Comparison of ENCODE assay signal across 9 mouse cellular contexts in the genomic region with DNA sequence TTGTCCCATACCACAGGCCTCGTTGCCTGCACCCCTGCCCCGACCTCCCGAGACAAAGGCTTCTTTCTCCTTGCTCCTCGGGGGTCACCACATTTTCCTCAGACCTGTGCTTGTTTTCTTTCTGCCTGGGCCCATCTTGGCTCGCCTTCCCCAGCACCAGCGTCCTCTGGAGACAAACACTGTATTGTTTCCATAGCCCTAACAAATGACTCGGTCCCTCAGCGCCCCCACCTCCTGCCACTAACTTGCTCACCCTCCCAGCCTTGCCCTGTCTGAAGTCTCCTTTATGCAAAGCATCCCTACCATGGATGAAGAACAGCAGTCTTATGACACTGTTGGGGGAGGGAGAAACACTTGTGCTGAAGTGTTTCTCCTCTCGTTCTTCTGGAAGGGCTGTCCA.
DNase-seq lines count a peak whose midpoint lies in the region; ATAC-seq lines count a peak whose summit lies in the region.
"Had no signal": no experiment of that assay in that cellular context is flagged by ENCODE, and none has a peak within 500 bp of the region (broad histone marks: within the 10 kb centered on the region; RNA-seq: fewer than 3 reads in every experiment).

No protein-coding gene starts in this region.

- H3K27me3 ChIP-seq in hindbrain, embryonic 10.5 days (ENCODE audit: insufficient read depth, poor library complexity, severe bottlenecking) = peaks cover 32% of the 10 kb centered on the region
- no peaks in the 10 kb centered on the region for H3K27me3 ChIP-seq in hindbrain, embryonic 16.5 days (replicated peaks; ENCODE audit: control insufficient read depth, insufficient read depth, low read length)
- no peaks in the 10 kb centered on the region for H3K27me3 ChIP-seq in forebrain, embryonic 15.5 days
- peaks cover 82% of the 10 kb centered on the region for H3K27me3 ChIP-seq in midbrain, embryonic 12.5 days

- no peak for ATAC-seq in hindbrain, embryonic 16.5 days
- no peak for ATAC-seq in forebrain, embryonic 15.5 days (replicated peaks)
- no peak for ATAC-seq in midbrain, embryonic 12.5 days (ENCODE audit: low FRiP score, low read depth)

- H3K9ac ChIP-seq in hindbrain, embryonic 16.5 days (ENCODE audit: low read depth, low read length) = no peak overlapping the region
- no peak overlapping the region for H3K9ac ChIP-seq in forebrain, embryonic 15.5 days (replicated peaks)
- H3K9ac ChIP-seq in midbrain, embryonic 12.5 days (replicated peaks) = no peak overlapping the region

- peak overlapping the region; percentile 11; the same call in 1 of the 2 replicates for H3K4me3 ChIP-seq in hindbrain, embryonic 10.5 days
- no peak overlapping the region for H3K4me3 ChIP-seq in hindbrain, embryonic 16.5 days (ENCODE audit: low read length)
- H3K4me3 ChIP-seq in forebrain, embryonic 15.5 days = no peak overlapping the region
- no peak overlapping the region for H3K4me3 ChIP-seq in midbrain, embryonic 12.5 days

- H3K9me3 ChIP-seq in hindbrain, embryonic 10.5 days = no peaks in the 10 kb centered on the region
- no peaks in the 10 kb centered on the region for H3K9me3 ChIP-seq in hindbrain, embryonic 16.5 days (ENCODE audit: control insufficient read depth, low read length)
- H3K9me3 ChIP-seq in forebrain, embryonic 15.5 days = no peaks in the 10 kb centered on the region
- no peaks in the 10 kb centered on the region for H3K9me3 ChIP-seq in midbrain, embryonic 12.5 days

- DNase-seq in hindbrain, embryonic 10.5 days (ENCODE audit: low spot score) = peak; percentile 49
- DNase-seq in brain, adult 2 months (ENCODE audit: low read depth, low spot score) = peak; percentile 40
- DNase-seq in cerebellum, adult 9-10 months = no peak
- DNase-seq in adipocyte (ENCODE audit: low spot score) = no peak
- DNase-seq in thymus, adult 18-20 months = no peak

- 5% methylated on average over 9 of the region's 9 CpGs for WGBS in hindbrain, embryonic 10.5 days
- WGBS in hindbrain, embryonic 16.5 days = 10% methylated on average over 9 of the region's 9 CpGs
- 3% methylated on average over 9 of the region's 9 CpGs for WGBS in forebrain, embryonic 15.5 days
- WGBS in midbrain, embryonic 12.5 days = 7% methylated on average over 9 of the region's 9 CpGs

- H3K36me3 ChIP-seq in hindbrain, embryonic 10.5 days = no peaks in the 10 kb centered on the region
- no peaks in the 10 kb centered on the region for H3K36me3 ChIP-seq in hindbrain, embryonic 16.5 days (ENCODE audit: control insufficient read depth, insufficient read depth, low read length)
- no peaks in the 10 kb centered on the region for H3K36me3 ChIP-seq in forebrain, embryonic 15.5 days
- no peaks in the 10 kb centered on the region for H3K36me3 ChIP-seq in midbrain, embryonic 12.5 days

- peaks cover 97% of the 10 kb centered on the region for H3K4me1 ChIP-seq in hindbrain, embryonic 10.5 days (replicated peaks)
- H3K4me1 ChIP-seq in hindbrain, embryonic 16.5 days (ENCODE audit: control insufficient read depth, insufficient read depth, low read depth, low read length) = peaks cover 12% of the 10 kb centered on the region
- H3K4me1 ChIP-seq in forebrain, embryonic 15.5 days = peaks cover 79% of the 10 kb centered on the region
- H3K4me1 ChIP-seq in midbrain, embryonic 12.5 days = peaks cover 75% of the 10 kb centered on the region

- no peak overlapping the region for H3K4me2 ChIP-seq in hindbrain, embryonic 16.5 days (ENCODE audit: low read length)
- no peak overlapping the region for H3K4me2 ChIP-seq in forebrain, embryonic 15.5 days (replicated peaks)
- no peak overlapping the region for H3K4me2 ChIP-seq in midbrain, embryonic 12.5 days (replicated peaks)

- H3K27ac ChIP-seq in hindbrain, embryonic 10.5 days = peak overlapping the region; percentile 84
- H3K27ac ChIP-seq in hindbrain, embryonic 16.5 days (ENCODE audit: low read depth, low read length) = no peak overlapping the region; the same call in 1 of the 2 replicates
- H3K27ac ChIP-seq in forebrain, embryonic 15.5 days (replicated peaks) = peak overlapping the region; percentile 79
- H3K27ac ChIP-seq in midbrain, embryonic 12.5 days (replicated peaks) = peak overlapping the region; percentile 39
- H3K27ac ChIP-seq: kidney, postnatal 0 days had no signal

Comparison
In these comparisons a context has a peak if more than half of its experiments do, and no peak if none do; other contexts are left out.
1. DNase-seq: peak in hindbrain, embryonic 10.5 days (single experiment) and brain, adult 2 months (single experiment); none in cerebellum, adult 9-10 months (single experiment), adipocyte (single experiment) and thymus, adult 18-20 months (0 of 2).